Mouse (Mus musculus): ENCODE measurements around the gene Glo1. TPM values are rescaled to one million over a fixed set of nuclear protein-coding genes. Genes with fewer than 3 reads are reported as not detected.

Glo1 gene
- total RNA-seq, 2 experiments from 2014 or later: 52.8 to 98.3 TPM

DNA sequence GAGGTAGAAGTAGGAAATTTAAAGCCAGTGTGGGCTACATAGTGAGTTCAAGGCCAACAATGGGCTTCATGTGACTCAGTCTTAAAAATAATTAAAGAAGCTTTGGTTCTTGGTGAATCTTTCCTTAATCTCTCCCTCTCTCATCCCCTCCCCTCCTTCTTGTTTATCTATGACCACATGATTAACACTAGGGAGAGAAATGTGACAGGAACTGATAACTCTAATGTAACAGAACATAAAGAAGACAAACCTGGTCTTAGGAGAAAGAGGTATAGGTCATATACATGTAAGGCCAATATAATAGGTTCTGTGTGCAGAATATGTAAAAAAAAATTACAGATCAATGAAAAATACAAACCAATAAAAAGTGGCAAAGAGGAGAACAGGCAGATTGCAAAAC is 13.3 kb downstream of the Glo1 start:
- ATAC-seq (replicated peaks; ENCODE audit: poor library complexity, severe bottlenecking): no peak

DNA sequence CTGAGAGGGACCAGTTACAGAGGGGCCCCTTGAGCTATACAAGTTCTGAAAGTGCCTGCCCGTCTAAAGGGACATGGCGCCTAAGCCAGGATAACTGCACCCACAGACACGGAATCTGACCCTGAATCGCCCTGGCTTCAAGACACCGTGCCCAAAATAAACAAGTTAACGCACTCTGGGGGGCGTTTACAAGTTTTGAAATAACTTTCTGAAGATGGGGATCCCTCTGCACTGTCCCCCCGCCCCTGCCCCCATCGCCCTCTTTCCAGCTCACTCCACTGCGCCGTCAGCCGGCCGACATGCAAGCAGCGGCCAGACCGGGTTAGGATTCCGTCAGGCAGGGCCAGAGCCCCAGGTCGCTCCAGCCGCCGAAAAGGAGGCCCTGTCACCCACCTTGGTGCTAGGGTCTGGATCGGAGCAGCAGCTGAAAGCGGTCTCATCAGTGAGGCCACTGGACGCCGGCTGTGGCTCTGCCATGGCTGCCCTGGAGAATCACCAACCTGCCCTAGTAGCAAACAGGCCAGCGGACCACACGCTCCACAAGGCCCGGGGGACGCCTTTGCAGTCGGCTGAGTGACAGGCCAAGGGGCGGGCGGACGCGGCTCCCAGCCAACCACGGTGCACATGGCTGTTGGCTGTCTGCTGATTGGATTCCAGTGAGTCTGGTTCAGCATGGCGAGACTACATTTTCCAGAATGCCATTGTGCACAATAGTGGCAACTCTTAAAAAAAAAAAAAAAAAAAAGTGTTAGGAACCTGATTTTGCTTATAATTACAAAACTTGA is 14.4 kb downstream of the Glo1 start:
- peak; percentile 100 for ATAC-seq (replicated peaks; ENCODE audit: poor library complexity, severe bottlenecking)

DNA sequence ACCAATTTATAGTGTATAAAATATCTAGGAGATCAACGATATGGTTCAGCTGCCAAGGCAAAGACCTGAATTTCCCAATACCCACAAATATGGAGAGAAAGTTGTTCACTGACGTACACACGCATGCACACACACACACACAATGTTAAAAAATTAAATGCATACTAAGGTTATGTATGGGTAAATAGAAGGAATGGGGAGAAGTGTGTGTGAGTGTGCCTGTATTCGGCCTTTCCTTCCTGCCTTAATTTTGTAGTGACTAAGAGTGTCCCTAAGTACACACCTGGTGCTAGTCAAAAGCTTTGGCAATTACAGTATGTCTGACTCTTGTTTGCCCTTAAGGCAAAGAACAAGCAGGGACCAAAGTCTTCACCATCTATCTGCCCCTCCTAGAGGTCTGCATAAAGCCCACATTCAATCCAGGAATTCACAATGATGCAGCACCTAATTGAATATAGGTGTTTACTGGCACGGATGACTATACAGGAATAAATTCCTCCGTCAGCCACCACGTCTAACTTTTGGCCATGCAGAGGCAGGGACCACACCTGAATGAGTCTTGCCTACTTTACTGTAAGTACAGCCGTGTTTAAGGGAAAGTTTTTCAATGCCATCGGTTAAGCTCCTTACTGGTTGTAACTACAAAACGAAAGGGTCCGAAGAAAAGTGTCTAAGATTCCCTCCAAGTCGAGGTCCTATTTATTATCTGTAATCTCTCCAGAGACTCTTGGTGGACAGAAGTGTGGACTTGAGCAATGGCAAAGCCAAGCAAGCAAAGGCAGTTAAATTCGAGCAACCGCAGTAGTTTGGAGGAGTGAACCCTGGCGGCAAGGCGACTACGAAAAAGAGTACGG is 15.2 kb downstream of the Glo1 start:
- ATAC-seq (replicated peaks; ENCODE audit: poor library complexity, severe bottlenecking): no peak

DNA sequence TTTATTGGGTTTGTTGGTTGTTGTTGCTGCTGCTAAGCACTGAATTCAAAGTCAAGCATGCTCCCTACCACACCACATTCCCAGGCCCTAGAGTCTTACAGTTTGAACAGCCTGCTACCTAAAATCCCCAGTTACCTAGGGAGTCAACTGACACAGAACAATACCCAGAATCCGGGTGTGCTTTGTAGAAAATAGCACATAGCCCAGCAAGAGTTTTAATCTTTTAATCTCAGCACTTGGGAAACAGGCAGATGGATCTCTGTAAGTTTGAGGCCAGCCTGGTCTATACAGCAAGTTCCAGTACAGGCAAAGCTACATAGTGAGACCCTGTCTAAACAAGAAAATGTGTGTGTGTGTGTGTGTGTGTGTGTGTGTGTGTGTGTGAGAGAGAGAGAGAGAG is 15.9 kb downstream of the Glo1 start:
- ATAC-seq (replicated peaks; ENCODE audit: poor library complexity, severe bottlenecking): no peak

DNA sequence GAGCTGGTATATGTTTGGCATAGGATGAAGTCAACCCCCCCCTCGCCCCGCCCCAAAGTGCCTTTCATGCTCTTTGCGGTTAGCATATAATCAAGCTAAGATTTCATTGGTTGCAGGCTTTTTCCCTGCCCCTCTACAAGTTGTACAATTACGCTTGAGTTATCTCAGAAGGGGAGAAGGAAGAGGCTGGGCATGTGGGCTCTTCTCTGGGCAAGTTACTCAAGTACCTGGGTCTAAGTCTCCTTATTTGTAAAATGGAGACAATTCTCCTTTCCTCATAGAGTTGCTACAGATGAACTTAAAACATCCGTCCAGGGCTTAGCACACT is 16.7 kb downstream of the Glo1 start:
- ATAC-seq (replicated peaks; ENCODE audit: poor library complexity, severe bottlenecking): no peak

DNA sequence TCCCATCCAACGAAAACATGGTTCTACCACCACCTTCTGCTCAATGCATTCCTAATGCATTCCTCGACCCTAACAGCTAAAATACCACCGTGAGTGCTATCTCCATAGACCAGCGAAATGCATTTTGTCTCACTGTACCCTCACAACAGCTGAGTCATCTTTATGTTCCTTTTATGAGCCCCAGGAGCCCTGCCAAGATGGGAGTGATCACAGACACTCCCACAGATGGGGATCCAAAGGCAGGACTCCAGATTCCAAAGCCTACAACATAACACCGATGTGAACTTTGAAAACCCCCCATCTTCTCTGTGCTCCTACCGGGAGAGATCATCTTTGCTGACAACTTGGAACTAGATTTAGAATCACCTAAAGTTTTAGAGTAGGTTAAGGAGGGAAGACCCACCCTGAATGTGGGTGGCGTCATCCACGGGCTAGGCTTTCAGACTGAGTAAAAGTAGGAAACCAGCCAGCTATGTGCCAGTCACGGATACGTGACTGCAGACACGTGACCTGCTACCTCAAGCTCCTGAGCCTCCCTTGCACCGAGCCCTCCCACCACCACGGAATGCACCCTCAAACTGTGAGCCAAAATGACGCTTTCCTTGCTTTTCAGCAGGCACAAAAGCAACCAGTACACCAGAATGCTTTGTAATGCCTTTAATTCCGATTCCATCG is 17.2 kb downstream of the Glo1 start:
- no peak for ATAC-seq (replicated peaks; ENCODE audit: poor library complexity, severe bottlenecking)

DNA sequence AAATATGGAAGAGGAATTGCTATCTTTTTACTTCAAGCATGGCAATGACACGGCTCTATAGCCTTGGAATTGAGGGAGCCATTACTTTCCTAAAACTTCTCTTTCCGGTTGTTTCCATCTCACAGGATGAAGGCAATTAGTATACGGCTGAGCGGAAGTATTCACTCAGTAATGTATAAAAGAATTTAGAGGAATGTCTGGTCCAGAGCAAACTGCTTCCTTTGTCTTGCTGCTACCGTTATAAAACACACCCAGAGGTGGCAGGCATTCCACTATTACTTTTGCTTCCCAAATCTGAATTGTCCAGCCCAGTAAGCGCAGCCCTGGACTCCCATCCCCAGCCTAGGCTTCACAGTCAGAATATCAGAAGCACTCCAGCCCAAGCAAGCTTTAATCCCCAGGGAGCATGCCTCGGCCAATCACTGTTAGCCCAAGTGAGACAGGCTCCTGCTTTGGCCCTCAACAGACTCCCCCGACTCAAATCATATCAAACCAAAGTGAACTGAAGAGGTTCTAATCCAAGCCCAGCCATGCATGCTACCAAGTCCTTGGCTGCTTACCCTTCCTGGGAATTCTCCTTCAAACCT is 18.7 kb downstream of the Glo1 start:
- no peak for ATAC-seq (replicated peaks; ENCODE audit: poor library complexity, severe bottlenecking)

DNA sequence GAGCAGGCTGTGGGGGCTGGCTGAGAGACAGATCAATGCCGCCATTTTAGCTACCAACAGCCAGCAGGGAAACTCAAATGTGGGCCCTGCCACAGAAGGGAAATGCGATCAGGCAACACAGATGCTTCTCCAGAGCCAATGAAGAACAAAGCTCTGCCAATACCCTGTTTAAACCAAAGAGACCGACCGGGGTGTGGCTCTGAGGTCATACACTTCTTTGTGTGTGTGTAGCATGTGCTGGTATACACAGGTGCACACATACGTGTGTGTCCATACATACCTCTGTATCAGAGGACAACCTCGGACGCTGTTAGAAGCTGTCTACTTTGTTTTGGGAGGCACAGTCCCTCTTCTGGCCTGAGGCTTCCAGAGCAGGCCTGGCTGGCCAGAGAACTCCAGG is 19.3 kb downstream of the Glo1 start:
- no peak for ATAC-seq (replicated peaks; ENCODE audit: poor library complexity, severe bottlenecking)

DNA sequence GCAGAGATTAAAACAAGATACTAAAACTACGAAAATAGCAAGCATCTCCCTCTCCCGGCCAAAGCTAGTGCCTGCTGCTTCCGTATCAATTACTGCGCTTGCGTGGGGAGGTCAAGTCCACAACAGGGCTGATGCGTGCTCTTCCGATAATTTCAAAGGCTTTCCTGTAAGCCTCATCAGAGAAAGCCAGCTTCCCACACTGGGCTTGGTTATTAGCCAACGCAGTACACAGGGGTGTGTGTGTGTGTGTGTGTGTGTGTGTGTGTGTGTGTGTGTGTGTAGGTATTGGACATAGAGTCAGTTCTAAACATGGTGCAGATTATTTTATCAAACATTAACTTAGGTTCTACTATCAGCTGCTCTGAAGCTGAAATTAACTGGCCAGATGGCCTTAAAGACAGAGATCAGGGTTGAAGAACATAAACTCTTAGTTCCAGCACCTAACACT is 20.0 kb downstream of the Glo1 start:
- no peak for ATAC-seq (replicated peaks; ENCODE audit: poor library complexity, severe bottlenecking)

DNA sequence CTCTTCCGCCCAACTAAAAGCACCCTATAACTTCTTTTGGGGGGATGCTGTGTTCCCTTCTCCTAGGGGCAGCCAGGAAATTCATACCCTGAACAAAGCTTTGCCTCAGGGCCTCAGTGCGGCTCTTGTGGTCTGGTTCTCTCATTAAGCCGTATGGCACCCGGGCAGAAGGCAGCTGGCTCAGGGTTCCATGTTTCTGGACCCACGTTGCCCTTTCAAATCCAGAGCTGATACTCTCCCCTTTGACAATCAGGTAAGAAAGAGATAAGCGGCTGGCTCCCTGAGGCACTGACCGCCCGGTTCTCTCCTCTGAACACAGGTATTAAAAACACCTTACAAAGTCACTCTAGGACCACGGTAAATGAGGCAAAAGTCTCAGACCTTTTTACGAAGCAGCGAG is 20.5 kb downstream of the Glo1 start:
- no peak for ATAC-seq (replicated peaks; ENCODE audit: poor library complexity, severe bottlenecking)

DNA sequence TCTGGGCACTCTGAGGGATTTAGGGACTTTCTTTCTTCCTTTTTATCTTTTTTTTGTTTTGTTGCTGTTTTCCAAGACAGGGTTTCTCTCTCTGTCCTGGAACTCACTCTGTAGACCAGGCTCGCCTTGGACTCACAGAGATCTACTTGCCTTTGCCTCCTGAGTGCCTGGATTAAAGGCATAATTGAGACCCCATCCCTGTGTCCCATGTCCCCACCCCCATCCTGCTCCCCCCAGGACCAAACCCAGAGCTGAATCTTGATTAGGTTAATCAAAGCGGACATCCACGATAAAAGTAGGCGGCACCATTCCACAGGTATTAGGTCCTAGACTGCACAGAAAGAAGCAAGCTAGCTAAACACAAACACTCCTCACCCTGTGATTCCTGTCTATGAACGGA is 21.7 kb downstream of the Glo1 start:
- ATAC-seq (replicated peaks; ENCODE audit: poor library complexity, severe bottlenecking): no peak

DNA sequence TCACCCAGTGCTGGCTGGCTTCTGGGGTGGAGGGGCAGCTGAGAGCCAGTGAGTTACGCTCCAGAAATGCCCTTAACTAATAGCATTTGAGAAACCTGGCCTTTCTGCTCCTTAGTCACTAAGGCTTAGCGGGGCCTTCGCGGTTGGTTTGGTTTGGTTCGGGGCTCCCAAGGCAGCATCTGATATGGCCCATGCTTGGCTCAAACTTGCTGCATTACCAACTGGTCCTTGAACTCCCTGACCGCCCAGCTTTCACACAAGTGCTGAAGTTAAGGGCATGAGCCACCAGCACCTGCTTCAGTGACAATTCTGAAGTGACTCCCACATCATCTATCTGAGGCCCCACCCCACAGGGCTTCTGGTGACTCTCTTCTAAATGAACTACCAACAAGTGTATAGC is 22.4 kb downstream of the Glo1 start:
- no peak for ATAC-seq (replicated peaks; ENCODE audit: poor library complexity, severe bottlenecking)

DNA sequence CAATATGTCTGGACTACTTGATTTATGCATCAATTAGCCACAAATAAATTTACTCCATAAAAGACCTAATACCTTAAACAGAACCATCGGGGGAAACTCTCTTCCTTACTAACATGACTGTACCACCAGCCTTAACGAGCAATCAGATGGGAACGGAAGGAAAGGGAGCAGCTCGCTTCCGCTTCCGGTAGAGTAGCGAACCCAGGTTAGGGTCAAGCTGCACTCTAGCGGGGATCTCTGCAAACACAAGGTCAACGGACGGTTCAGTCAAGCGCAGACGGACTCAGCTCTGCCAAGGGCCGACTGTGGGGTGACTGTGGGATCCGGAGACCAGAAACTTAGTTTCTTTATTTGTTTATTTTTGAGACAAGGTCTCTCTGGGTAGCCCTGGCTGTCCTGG is 24.5 kb downstream of the Glo1 start:
- ATAC-seq (replicated peaks; ENCODE audit: poor library complexity, severe bottlenecking): no peak

DNA sequence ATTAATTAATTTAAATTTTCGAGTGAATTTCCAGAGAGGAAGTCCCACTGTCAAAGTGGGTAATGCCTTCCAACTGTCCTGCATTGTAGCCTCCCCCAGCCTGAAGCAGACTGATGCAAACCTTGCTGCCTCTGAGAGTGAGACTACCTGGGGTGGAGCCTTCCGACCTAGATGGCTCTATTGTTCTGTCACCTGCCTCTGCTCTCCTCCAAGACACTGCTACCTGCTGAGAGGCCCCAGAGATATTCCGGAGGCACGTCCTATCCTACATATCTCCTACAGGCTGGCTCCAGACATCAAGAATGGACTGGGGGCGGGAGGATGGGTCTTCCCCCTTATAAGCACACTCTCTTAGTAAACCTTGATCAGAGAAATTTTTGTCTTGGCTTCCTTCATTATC is 28.4 kb downstream of the Glo1 start:
- no peak for ATAC-seq (replicated peaks; ENCODE audit: poor library complexity, severe bottlenecking)

DNA sequence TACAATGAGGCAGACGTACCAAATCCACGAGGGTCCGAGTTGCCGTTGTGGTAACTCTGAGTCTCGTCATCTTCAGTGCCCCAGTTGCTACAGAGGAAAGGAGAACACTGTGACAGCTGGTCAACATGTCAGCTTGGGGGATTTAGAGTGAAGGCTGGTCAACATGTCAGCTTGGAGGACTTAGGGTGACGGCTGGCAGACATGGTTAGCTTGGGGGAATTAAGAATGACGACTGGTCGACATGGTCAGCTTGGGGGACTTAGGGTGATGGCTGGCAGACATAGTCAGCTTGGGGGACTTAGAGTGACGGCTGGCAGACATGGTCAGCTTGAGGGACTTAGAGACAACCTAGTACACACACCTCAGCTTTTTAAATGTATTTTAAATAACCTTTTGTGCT is 28.9 kb downstream of the Glo1 start:
- ATAC-seq (replicated peaks; ENCODE audit: poor library complexity, severe bottlenecking): no peak

DNA sequence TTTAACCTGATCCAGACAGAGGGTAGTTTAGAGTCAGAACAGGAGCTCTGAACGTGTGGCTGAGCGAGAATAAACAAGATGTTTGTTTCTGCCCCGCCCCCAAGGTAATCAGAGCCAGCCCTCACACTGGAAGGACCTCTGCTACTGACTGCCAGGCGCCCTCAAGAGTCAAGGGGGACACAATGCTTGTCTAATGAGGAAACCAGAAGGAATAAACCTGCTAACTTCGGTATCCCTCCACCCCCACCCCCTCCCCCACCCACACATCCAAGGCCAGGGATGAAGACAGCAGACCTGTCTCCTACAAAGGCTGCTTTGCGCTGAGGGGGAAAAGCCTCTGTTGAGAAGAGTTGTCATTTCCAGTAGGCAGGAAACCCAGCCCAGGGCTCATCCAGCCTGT is 31.8 kb downstream of the Glo1 start:
- no peak for ATAC-seq (replicated peaks; ENCODE audit: poor library complexity, severe bottlenecking)

DNA sequence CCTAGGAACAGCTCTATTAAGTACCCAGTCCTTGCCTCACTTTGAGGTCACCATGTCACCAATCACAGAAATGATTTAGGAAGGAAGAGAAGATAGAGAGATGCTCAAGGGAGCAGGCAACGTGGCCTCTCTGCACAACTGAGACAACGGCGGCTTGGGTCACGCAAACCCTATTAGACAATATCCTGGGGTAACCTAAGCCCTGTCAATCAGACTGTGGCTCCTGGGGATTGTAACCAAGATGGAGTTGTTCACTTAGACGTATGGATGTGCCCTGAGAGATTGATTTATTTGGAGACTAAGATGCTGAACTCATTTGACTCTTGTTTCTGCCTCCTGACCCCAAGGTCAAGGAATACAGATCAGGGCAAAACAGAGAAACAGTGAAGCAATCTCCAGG is 32.3 kb downstream of the Glo1 start:
- no peak for ATAC-seq (replicated peaks; ENCODE audit: poor library complexity, severe bottlenecking)

DNA sequence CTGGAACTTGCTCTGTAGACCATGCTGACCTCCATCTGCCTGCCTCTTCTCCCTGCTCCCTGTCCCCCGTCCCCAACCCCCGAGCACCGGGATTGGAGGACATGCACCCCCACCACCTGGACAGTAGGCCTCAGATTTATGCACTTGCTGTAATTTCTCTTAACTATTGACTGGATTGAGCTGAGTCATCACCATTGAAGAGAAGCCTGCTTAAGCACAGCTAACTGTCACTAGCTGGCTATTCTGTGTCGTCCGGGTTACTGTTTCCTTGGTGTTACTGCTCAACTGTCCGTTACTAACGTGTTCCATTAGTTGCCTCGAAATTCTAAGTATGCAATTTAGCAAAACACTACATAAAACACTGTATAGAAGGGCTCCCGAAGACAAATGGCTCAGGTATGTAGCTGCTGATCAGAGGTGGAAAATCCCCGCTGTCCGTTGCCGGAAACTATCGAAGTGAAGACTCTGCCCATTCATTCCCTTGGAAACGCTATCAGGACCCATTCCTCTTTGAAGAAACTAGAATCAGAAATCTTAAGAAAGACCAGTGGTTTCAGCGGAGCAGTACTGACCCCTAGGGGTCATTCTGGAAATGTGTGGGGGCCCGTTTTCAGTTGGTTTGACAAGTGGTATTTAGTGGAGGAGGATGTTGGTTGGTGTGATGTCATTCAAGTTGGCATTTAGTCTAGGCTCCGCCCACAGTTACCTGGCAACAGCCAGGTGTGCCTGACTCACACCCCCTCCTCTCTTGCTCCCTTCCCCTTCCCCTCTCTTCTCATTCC is 36.1 kb downstream of the Glo1 start:
- ATAC-seq (replicated peaks; ENCODE audit: poor library complexity, severe bottlenecking): peak; percentile 59

DNA sequence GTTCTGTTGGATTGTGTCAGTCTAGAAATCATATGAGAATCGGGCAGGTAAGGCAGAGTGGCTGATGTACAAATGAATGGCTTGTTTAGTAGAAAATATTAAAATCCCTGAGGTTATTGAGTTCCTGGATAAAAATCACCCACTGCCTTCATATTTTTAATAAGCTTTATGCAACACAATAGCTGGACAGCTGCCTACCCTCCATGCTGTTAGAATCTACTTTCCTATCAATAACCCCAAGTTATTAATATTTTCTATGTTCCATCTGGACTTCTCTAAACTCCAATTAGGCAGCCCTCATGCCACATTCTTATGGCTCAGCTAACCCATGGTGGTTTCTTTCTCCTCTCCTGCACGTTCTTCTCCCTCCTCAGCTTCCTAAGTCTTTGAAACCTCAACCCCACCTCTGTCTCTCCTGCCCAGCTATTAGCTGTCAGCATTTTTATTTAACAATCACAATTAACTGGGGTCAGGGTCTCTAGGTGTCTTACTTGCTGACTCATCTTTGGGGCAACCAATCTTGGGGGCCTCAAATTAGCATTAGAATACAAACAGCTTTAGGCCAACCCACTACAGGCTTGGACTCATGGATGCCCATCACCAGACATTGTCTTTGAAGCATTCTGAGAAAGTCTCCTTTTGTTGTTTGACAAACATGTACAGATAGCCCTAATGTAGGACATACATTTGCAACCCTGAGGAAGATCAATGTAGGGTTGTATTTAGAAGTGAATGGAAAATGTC is 43.2 kb downstream of the Glo1 start:
- ATAC-seq (replicated peaks; ENCODE audit: poor library complexity, severe bottlenecking): no peak

DNA sequence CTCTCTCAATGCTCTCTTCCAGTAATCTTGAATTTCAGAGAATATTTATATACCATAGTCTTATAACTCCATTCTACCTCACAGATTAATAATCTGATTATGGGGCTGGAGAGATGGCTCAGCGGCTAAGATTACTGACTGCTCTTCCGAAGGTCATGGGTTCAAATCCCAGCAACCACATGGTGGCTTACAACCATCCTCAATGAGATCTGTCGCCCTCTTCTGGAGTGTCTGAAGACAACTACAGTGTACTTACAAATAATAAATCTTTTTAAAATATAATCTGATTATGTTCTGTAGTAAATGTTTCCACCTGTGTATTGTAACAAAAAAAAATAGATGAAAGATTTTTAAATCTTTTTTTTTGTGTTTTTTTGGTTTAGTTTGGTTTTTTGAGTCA is 44.4 kb downstream of the Glo1 start:
- no peak for ATAC-seq (replicated peaks; ENCODE audit: poor library complexity, severe bottlenecking)

Measured in granulocyte monocyte progenitor cell, adult 5-6 weeks (primary cell).